Mouse (Mus musculus): ENCODE data around the gene Itga9. TPM values are rescaled to one million over a fixed set of nuclear protein-coding genes. Genes with fewer than 3 reads are reported as not detected.

The Itga9 gene
- polyA plus RNA-seq, 1 experiment, result 0.14 TPM

DNA sequence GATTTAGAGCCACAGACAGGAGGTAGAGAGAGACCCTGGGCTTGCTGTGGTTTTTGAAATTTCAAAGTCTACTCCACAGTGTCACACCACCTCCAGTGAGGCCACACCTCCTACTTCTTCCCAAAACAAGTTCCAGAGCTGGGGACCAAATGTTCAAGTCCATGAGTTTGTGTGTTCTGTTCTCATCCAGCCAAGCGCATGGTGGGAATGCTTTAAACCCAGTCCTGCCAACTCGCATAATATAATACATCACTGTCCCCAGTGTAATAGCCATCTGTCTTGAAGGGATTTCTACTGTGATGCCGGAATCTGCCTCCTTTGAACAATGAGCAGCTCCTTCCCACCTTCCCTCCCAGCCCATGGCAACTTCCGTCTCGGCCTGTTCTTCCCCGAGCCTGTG is 37.2 kb upstream of the Itga9 start:
- peaks cover 41% of the 10 kb centered on the region for H3K36me3 ChIP-seq (ENCODE audit: control insufficient read depth, insufficient read depth)

DNA sequence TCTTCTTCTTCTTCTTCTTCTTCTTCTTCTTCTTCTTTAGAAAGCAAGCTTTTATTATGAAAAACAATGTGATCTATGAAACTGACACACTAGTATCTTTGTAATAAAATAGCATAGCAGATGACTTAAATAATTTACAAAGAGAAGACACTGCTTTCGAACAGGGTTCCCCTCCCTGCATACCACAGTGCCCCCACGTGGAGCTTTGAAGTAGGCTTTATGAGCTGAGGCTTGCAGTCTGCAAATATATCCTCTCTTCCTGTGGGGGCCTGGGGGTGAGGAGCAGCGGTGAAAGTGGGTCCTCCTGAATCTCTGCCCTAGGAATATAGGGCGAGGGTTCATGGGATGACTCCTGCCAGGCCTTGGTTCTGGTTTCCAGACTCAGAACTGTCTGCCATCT is 35.6 kb upstream of the Itga9 start:
- Histone ChIP-seq H3K79me2 (ENCODE audit: control insufficient read depth, insufficient read depth) (no peaks in the 10 kb centered on the region), H3ac (ENCODE audit: control insufficient read depth, insufficient read length) (no peak overlapping the region), H3K4me3 (no peak overlapping the region), H3K4me2 (ENCODE audit: low read depth) (no peak overlapping the region), H3K27me3 (ENCODE audit: control insufficient read depth, insufficient read depth, insufficient read length) (no peaks in the 10 kb centered on the region), H3K36me3 (ENCODE audit: control insufficient read depth, insufficient read depth) (peaks cover 53% of the 10 kb centered on the region)
- TF ChIP-seq MYOG (IDR thresholded peaks at IDR 0.05; ENCODE audit: control insufficient read depth in 1 of 3, insufficient read depth in 1 of 3, insufficient read length in 2 of 3, low read depth in 2 of 3) (no peak), REST (IDR thresholded peaks at IDR 0.05; ENCODE audit: insufficient read depth, insufficient read length) (no peak), POLR2A (IDR thresholded peaks at IDR 0.05; ENCODE audit: insufficient read length, low read depth) (no peak), E2F4 (IDR thresholded peaks at IDR 0.05; ENCODE audit: insufficient read depth) (no peak), SRF (IDR thresholded peaks at IDR 0.05; ENCODE audit: control insufficient read depth, insufficient read length, low read depth) (no peak), MYOD1 (IDR thresholded peaks at IDR 0.05; ENCODE audit: control insufficient read depth in 1 of 3, insufficient read length in 2 of 3, low read depth in 2 of 3) (no peak), MAX (IDR thresholded peaks at IDR 0.05; ENCODE audit: low read depth) (no peak), TCF12 (IDR thresholded peaks at IDR 0.05; ENCODE audit: insufficient read depth, poor library complexity, severe bottlenecking) (no peak), TCF3 (IDR thresholded peaks at IDR 0.05; ENCODE audit: insufficient read length, low read depth) (no peak), POLR2AphosphoS2 (IDR thresholded peaks at IDR 0.05; ENCODE audit: insufficient read length, low read depth) (no peak)

More for the DNA sequence above, 37.2 kb upstream of the Itga9 start:
- TF ChIP-seq REST (IDR thresholded peaks at IDR 0.05; ENCODE audit: insufficient read depth, insufficient read length) (no peak), CEBPB (IDR thresholded peaks at IDR 0.05; ENCODE audit: insufficient read depth, poor library complexity, severe bottlenecking) (no peak), USF1 (IDR thresholded peaks at IDR 0.05; ENCODE audit: low read depth) (no peak), MAX (IDR thresholded peaks at IDR 0.05; ENCODE audit: low read depth) (no peak)
- H3ac ChIP-seq (ENCODE audit: control insufficient read depth, insufficient read length), result no peak overlapping the region
- H3K4me3 ChIP-seq, result no peak overlapping the region
- H3K4me2 ChIP-seq (ENCODE audit: low read depth), result no peak overlapping the region
- no peaks in the 10 kb centered on the region for H3K79me2 ChIP-seq (ENCODE audit: control insufficient read depth, insufficient read depth)
- no peaks in the 10 kb centered on the region for H3K27me3 ChIP-seq (ENCODE audit: control insufficient read depth, insufficient read depth, insufficient read length)

DNA sequence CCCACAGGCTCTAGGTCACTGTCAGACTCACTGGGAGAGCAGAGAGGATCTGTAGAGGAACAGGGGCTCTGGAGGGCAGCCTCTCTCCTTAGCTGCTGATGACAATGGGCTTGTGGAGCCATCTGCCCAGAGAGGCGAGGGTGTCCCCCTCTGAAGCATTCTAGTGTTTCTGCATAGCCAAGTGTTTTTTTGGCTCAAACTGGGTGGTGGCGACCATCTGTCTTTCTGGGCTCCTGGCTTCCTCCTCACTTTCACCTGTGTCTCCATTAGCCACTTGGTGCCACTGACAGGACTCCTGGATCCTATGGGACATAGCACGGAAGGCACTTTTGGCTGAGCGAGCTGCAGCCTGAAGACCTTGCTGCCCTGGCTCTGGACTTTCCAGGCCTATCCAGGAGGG is 34.8 kb upstream of the Itga9 start:
- Histone ChIP-seq H3K36me3 (ENCODE audit: control insufficient read depth, insufficient read depth) (peaks cover 48% of the 10 kb centered on the region), H3K4me2 (ENCODE audit: low read depth) (no peak overlapping the region), H3ac (ENCODE audit: control insufficient read depth, insufficient read length) (no peak overlapping the region), H3K79me2 (ENCODE audit: control insufficient read depth, insufficient read depth) (no peaks in the 10 kb centered on the region), H3K4me3 (no peak overlapping the region), H3K27me3 (ENCODE audit: control insufficient read depth, insufficient read depth, insufficient read length) (no peaks in the 10 kb centered on the region)
- TF ChIP-seq MAX (IDR thresholded peaks at IDR 0.05; ENCODE audit: low read depth), result no peak
- no peak for TF ChIP-seq TCF12 (IDR thresholded peaks at IDR 0.05; ENCODE audit: insufficient read depth, poor library complexity, severe bottlenecking)
- TF ChIP-seq USF1 (IDR thresholded peaks at IDR 0.05; ENCODE audit: low read depth), result no peak
- TF ChIP-seq TCF3 (IDR thresholded peaks at IDR 0.05; ENCODE audit: insufficient read length, low read depth), result no peak
- no peak for TF ChIP-seq SRF (IDR thresholded peaks at IDR 0.05; ENCODE audit: control insufficient read depth, insufficient read length, low read depth)
- no peak for TF ChIP-seq POLR2A (IDR thresholded peaks at IDR 0.05; ENCODE audit: insufficient read length, low read depth)
- TF ChIP-seq REST (IDR thresholded peaks at IDR 0.05; ENCODE audit: insufficient read depth, insufficient read length), result no peak
- no peak for TF ChIP-seq MYOD1 (IDR thresholded peaks at IDR 0.05; ENCODE audit: control insufficient read depth in 1 of 3, insufficient read length in 2 of 3, low read depth in 2 of 3)
- TF ChIP-seq POLR2AphosphoS2 (IDR thresholded peaks at IDR 0.05; ENCODE audit: insufficient read length, low read depth), result no peak
- no peak for TF ChIP-seq E2F4 (IDR thresholded peaks at IDR 0.05; ENCODE audit: insufficient read depth)
- no peak for TF ChIP-seq CEBPB (IDR thresholded peaks at IDR 0.05; ENCODE audit: insufficient read depth, poor library complexity, severe bottlenecking)
- TF ChIP-seq MYOG (IDR thresholded peaks at IDR 0.05; ENCODE audit: control insufficient read depth in 1 of 3, insufficient read depth in 1 of 3, insufficient read length in 2 of 3, low read depth in 2 of 3), result no peak

DNA sequence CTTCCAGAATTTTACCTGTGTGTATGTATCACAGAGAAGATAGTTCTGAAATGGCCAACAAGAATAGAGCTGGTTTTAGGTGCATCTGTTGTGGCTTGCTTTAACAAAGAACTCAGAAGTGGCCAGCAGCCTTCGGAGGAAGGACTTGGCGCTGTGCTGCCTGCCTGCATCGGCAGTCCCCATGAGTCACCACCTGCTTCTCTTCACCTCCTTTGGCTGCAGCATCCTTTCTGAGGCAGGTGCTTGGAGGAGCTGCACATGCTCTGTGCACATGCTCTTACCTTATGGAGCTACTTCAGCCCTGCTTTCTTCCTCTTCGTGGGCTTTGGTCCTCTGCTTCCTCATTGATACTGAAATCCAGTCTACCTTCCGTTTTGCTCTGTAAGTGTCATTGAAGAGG is 31.6 kb upstream of the Itga9 start:
- Histone ChIP-seq H3ac (ENCODE audit: control insufficient read depth, insufficient read length) (no peak overlapping the region), H3K36me3 (ENCODE audit: control insufficient read depth, insufficient read depth) (peaks cover 53% of the 10 kb centered on the region), H3K4me2 (ENCODE audit: low read depth) (no peak overlapping the region), H3K4me3 (no peak overlapping the region), H3K27me3 (ENCODE audit: control insufficient read depth, insufficient read depth, insufficient read length) (no peaks in the 10 kb centered on the region), H3K79me2 (ENCODE audit: control insufficient read depth, insufficient read depth) (no peaks in the 10 kb centered on the region)
- no peak for TF ChIP-seq POLR2A (IDR thresholded peaks at IDR 0.05; ENCODE audit: insufficient read length, low read depth)
- no peak for TF ChIP-seq TCF3 (IDR thresholded peaks at IDR 0.05; ENCODE audit: insufficient read length, low read depth)
- no peak for TF ChIP-seq SRF (IDR thresholded peaks at IDR 0.05; ENCODE audit: control insufficient read depth, insufficient read length, low read depth)
- TF ChIP-seq TCF12 (IDR thresholded peaks at IDR 0.05; ENCODE audit: insufficient read depth, poor library complexity, severe bottlenecking), result no peak
- TF ChIP-seq POLR2AphosphoS2 (IDR thresholded peaks at IDR 0.05; ENCODE audit: insufficient read length, low read depth), result no peak
- TF ChIP-seq MYOG (IDR thresholded peaks at IDR 0.05; ENCODE audit: control insufficient read depth in 1 of 3, insufficient read depth in 1 of 3, insufficient read length in 2 of 3, low read depth in 2 of 3), result no peak
- TF ChIP-seq USF1 (IDR thresholded peaks at IDR 0.05; ENCODE audit: low read depth), result no peak
- no peak for TF ChIP-seq E2F4 (IDR thresholded peaks at IDR 0.05; ENCODE audit: insufficient read depth)
- no peak for TF ChIP-seq CEBPB (IDR thresholded peaks at IDR 0.05; ENCODE audit: insufficient read depth, poor library complexity, severe bottlenecking)
- TF ChIP-seq REST (IDR thresholded peaks at IDR 0.05; ENCODE audit: insufficient read depth, insufficient read length), result no peak
- TF ChIP-seq MAX (IDR thresholded peaks at IDR 0.05; ENCODE audit: low read depth), result no peak
- no peak for TF ChIP-seq MYOD1 (IDR thresholded peaks at IDR 0.05; ENCODE audit: control insufficient read depth in 1 of 3, insufficient read length in 2 of 3, low read depth in 2 of 3)

DNA sequence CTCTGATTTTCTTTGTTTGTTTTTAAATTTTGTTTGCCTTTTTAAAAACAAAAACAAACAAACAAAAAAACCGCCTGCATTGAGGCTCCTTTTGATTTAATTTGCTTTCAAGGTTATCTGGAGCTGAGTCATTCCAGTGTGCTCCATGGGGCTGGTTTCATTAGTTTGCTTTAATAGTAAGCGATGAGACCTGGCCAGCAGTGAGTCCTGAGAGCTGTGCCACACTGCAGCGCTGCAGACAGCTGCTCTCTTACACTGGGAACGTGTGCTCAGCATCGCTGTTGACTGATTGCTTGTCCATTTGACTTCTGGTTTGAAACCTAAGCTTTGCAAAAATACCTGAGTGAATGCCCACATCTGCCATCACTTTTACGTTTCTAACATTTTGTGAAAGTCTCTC is 26.1 kb upstream of the Itga9 start:
- Histone ChIP-seq H3K4me2 (ENCODE audit: low read depth) (no peak overlapping the region), H3K79me2 (ENCODE audit: control insufficient read depth, insufficient read depth) (no peaks in the 10 kb centered on the region), H3ac (ENCODE audit: control insufficient read depth, insufficient read length) (no peak overlapping the region), H3K4me3 (no peak overlapping the region), H3K36me3 (ENCODE audit: control insufficient read depth, insufficient read depth) (peaks cover 50% of the 10 kb centered on the region), H3K27me3 (ENCODE audit: control insufficient read depth, insufficient read depth, insufficient read length) (no peaks in the 10 kb centered on the region)
- no peak for TF ChIP-seq E2F4 (IDR thresholded peaks at IDR 0.05; ENCODE audit: insufficient read depth)
- no peak for TF ChIP-seq TCF12 (IDR thresholded peaks at IDR 0.05; ENCODE audit: insufficient read depth, poor library complexity, severe bottlenecking)
- TF ChIP-seq MAX (IDR thresholded peaks at IDR 0.05; ENCODE audit: low read depth), result no peak
- no peak for TF ChIP-seq USF1 (IDR thresholded peaks at IDR 0.05; ENCODE audit: low read depth)
- TF ChIP-seq REST (IDR thresholded peaks at IDR 0.05; ENCODE audit: insufficient read depth, insufficient read length), result no peak
- TF ChIP-seq TCF3 (IDR thresholded peaks at IDR 0.05; ENCODE audit: insufficient read length, low read depth), result no peak
- TF ChIP-seq MYOD1 (IDR thresholded peaks at IDR 0.05; ENCODE audit: control insufficient read depth in 1 of 3, insufficient read length in 2 of 3, low read depth in 2 of 3), result no peak
- no peak for TF ChIP-seq CEBPB (IDR thresholded peaks at IDR 0.05; ENCODE audit: insufficient read depth, poor library complexity, severe bottlenecking)
- TF ChIP-seq SRF (IDR thresholded peaks at IDR 0.05; ENCODE audit: control insufficient read depth, insufficient read length, low read depth), result no peak
- no peak for TF ChIP-seq POLR2A (IDR thresholded peaks at IDR 0.05; ENCODE audit: insufficient read length, low read depth)
- TF ChIP-seq MYOG (IDR thresholded peaks at IDR 0.05; ENCODE audit: control insufficient read depth in 1 of 3, insufficient read depth in 1 of 3, insufficient read length in 2 of 3, low read depth in 2 of 3), result no peak

All from myocyte (in vitro differentiated cells).